Mouse (Mus musculus) neural tube, embryonic 13.5 days (tissue): ENCODE data around the gene C1qtnf7. TPM values are rescaled to one million over a fixed set of nuclear protein-coding genes. Genes with fewer than 3 reads are reported as not detected.

ENCODE experiments used
- ATAC-seq: fragments of 200-750 bp; cut with Nextera tagmentation; 2 replicates; pipeline ENCODE4 v1.8.0; 2017; ENCODE audit warnings: low read depth, mild to moderate bottlenecking, moderate TSS enrichment, moderate library complexity
- H3K27ac ChIP-seq: fragments of 300-500 bp; sonication (generic); replicated peaks from 2 replicates; pipeline ENCODE4 v1.5.1; 2015; ENCODE audit warnings: moderate library complexity, mild to moderate bottlenecking, inconsistent platforms
- H3K27me3 ChIP-seq: fragments of 300-500 bp; sonication (generic); 2 replicates; pipeline ENCODE4 v1.6.1; 2015; ENCODE audit warnings: mild to moderate bottlenecking, inconsistent platforms
- H3K36me3 ChIP-seq: fragments of 300-500 bp; sonication (generic); 2 replicates; pipeline ENCODE4 v1.6.1; 2015; ENCODE audit warnings: mild to moderate bottlenecking, inconsistent platforms
- H3K4me1 ChIP-seq: fragments of 300-500 bp; sonication (generic); replicated peaks from 2 replicates; pipeline ENCODE4 v1.6.1; 2015; ENCODE audit warnings: inconsistent platforms
- H3K4me2 ChIP-seq: fragments of 300-500 bp; sonication (generic); 2 replicates; pipeline ENCODE4 v1.6.1; 2015; ENCODE audit warnings: inconsistent platforms, mild to moderate bottlenecking, moderate library complexity
- H3K4me3 ChIP-seq: fragments of 300-500 bp; sonication (generic); 2 replicates; pipeline ENCODE4 v1.5.1; 2015; ENCODE audit warnings: mild to moderate bottlenecking, inconsistent platforms
- H3K9ac ChIP-seq: fragments of 300-500 bp; sonication (generic); 2 replicates; pipeline ENCODE4 v1.6.1; 2015; ENCODE audit warnings: moderate library complexity, mild to moderate bottlenecking, inconsistent platforms
- H3K9me3 ChIP-seq: fragments of 300-500 bp; sonication (generic); 2 replicates; pipeline ENCODE4 v1.6.1; 2016; ENCODE audit warnings: inconsistent platforms
- WGBS: fragments of 180-500 bp; shearing (Covaris S2); methylation state at CpG from one replicate; pipeline ENCODE4 v1.1.7; 2015; 5-methylcytosine and 5-hydroxymethylcytosine counted together
- polyA plus RNA-seq: library from polyadenylated mRNA; unstranded; fragments of >200 nt; fragmentation: Nextera tagmentation; extraction: Ambion mirVana; gene quantifications from 2 replicates; pipeline ENCODE4 v1.2.1, GENCODE M21; 2015

C1qtnf7 gene
- polyA plus RNA-seq, 1 experiment from 2014 or later: 1.2 TPM

GRCm38 (mm10) chr5:43542246-43542845, 27.0 kb downstream of the C1qtnf7 start:
- Histone ChIP-seq H3K27me3 (no peaks in the 10 kb centered on the region), H3K4me1 (no peaks in the 10 kb centered on the region), H3K36me3 (no peaks in the 10 kb centered on the region), H3K9ac (no peak overlapping the region), H3K9me3 (peaks cover 8% of the 10 kb centered on the region; the same call in 1 of the 2 replicates), H3K27ac (no peak overlapping the region), H3K4me3 (no peak overlapping the region), H3K4me2 (no peak overlapping the region)
- 70% methylated on average over 7 of the region's 7 CpGs for WGBS
- ATAC-seq: no peak

DNA sequence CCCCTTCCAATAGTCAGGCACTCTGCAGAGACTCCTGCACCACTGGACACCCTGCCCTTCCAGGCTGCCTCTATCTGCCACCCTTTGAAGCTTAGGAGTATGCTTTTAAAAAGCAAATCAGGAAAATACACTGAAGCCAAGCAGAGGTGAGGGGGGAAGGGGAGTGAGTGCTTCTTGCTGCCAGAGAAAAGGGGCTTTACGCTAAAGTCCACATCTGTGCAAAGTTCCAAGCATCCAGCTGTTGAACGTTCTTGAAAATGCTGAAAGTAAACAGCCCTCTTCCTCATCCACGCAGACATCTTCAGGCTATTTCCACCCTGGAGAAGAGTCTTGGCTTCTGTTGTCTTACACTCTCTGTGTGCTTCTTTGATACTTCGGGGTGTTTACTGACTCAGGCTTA, 34.6 kb downstream of the C1qtnf7 start:
- H3K36me3 ChIP-seq: no peaks in the 10 kb centered on the region
- H3K27me3 ChIP-seq: no peaks in the 10 kb centered on the region
- no peak overlapping the region for H3K9ac ChIP-seq
- no peaks in the 10 kb centered on the region for H3K9me3 ChIP-seq
- H3K4me1 ChIP-seq: peaks cover 4% of the 10 kb centered on the region; the same call in 1 of the 2 replicates
- H3K4me2 ChIP-seq: no peak overlapping the region
- H3K27ac ChIP-seq: no peak overlapping the region
- 69% methylated on average over 4 of the region's 4 CpGs for WGBS
- ATAC-seq: no peak
- H3K4me3 ChIP-seq: no peak overlapping the region

DNA sequence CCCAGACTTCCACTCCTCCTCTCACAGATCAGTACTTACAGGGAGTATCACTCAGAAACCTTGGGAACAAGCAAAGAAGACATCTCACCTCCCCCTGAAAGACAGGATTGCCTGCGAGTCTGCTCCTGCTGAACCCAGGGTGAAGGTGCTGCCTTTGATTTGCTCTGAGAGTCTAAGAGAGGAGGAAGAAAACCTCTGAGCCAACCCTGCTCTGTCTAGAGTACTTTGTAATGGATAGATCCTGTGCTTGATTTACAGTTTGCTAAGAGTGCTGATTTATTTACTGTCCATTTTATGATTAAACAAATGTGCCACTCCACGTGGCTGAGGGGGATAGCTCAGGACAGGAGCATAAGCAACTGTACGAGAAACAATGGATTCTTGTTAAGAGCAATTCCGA, 35.1 kb downstream of the C1qtnf7 start:
- no peak for ATAC-seq
- no peak overlapping the region for H3K27ac ChIP-seq
- H3K9me3 ChIP-seq: no peaks in the 10 kb centered on the region
- no peak overlapping the region for H3K9ac ChIP-seq
- H3K27me3 ChIP-seq: no peaks in the 10 kb centered on the region
- H3K4me2 ChIP-seq: no peak overlapping the region
- 46% methylated on average over 4 of the region's 4 CpGs for WGBS
- no peak overlapping the region for H3K4me3 ChIP-seq
- peaks cover 8% of the 10 kb centered on the region; the same call in 1 of the 2 replicates for H3K4me1 ChIP-seq
- H3K36me3 ChIP-seq: no peaks in the 10 kb centered on the region

- ATAC-seq: no peak
- Histone ChIP-seq H3K36me3 (no peaks in the 10 kb centered on the region), H3K4me3 (no peak overlapping the region), H3K4me2 (no peak overlapping the region), H3K9me3 (no peaks in the 10 kb centered on the region), H3K27me3 (no peaks in the 10 kb centered on the region), H3K4me1 (peaks cover 10% of the 10 kb centered on the region; the same call in 1 of the 2 replicates), H3K9ac (no peak overlapping the region), H3K27ac (no peak overlapping the region; the same call in 1 of the 2 replicates)
- 12% methylated on average over 2 of the region's 2 CpGs for WGBS
These were observed 39.5 kb downstream of the C1qtnf7 start for GRCm38 (mm10) chr5:43554871-43555270.

GRCm38 (mm10) chr5:43555406-43555805, 40.1 kb downstream of the C1qtnf7 start:
- ATAC-seq: no peak
- H3K9me3 ChIP-seq: no peaks in the 10 kb centered on the region
- WGBS: 60% methylated on average over 6 of the region's 6 CpGs

GRCm38 (mm10) chr5:43557436-43557835, 42.1 kb downstream of the C1qtnf7 start:
- no peak overlapping the region for H3K4me2 ChIP-seq
- H3K36me3 ChIP-seq: no peaks in the 10 kb centered on the region
- no peak for ATAC-seq
- H3K4me3 ChIP-seq: no peak overlapping the region
- no peak overlapping the region for H3K9ac ChIP-seq
- no peaks in the 10 kb centered on the region for H3K27me3 ChIP-seq
- WGBS: 66% methylated on average over 5 of the region's 5 CpGs
- H3K9me3 ChIP-seq: no peaks in the 10 kb centered on the region
- no peak overlapping the region for H3K27ac ChIP-seq
- H3K4me1 ChIP-seq: peaks cover 10% of the 10 kb centered on the region; the same call in 1 of the 2 replicates

More at GRCm38 (mm10) chr5:43555406-43555805, 40.1 kb downstream of the C1qtnf7 start:
- Histone ChIP-seq H3K27ac (no peak overlapping the region), H3K27me3 (no peaks in the 10 kb centered on the region), H3K4me3 (no peak overlapping the region), H3K9ac (no peak overlapping the region), H3K36me3 (no peaks in the 10 kb centered on the region), H3K4me2 (no peak overlapping the region), H3K4me1 (peaks cover 10% of the 10 kb centered on the region; the same call in 1 of the 2 replicates)

GRCm38 (mm10) chr5:43561639-43562252, 46.4 kb downstream of the C1qtnf7 start:
- Histone ChIP-seq H3K4me2 (no peak overlapping the region), H3K4me1 (no peaks in the 10 kb centered on the region), H3K36me3 (no peaks in the 10 kb centered on the region), H3K27me3 (no peaks in the 10 kb centered on the region), H3K9ac (no peak overlapping the region), H3K4me3 (no peak overlapping the region), H3K27ac (no peak overlapping the region), H3K9me3 (no peaks in the 10 kb centered on the region)
- WGBS: 68% methylated on average over 2 of the region's 2 CpGs
- ATAC-seq: no peak

DNA sequence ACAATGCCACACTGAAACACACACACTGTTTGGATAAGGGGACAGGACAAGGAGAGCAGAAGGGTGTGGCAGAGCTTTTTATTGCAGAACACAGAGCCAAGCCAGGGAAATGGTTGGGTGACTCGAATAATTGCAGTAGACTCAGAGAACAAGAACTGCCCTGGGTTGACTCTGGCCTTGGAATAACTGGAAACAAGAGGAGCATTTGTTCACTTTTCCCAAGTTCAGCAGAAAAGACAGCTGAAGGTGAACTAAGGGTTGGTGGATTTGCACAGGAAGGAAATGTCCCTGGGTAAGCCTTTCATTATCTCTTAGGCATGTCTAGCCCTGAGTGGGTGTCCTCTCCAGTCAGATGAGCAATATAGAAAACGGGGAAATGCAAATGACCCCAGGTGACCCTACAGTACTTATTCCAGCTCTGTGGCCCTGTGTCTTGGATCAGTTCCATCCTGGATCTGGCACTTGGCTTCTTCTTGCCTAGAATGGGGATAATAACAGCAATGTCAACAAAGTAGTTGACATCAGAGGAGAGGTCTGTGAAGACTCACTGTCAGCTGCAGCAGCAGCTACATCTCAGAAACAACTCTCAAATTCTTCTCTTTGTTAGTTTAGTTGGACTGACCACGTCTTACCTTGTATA, 54.5 kb downstream of the C1qtnf7 start:
- Histone ChIP-seq H3K9ac (no peak overlapping the region), H3K9me3 (no peaks in the 10 kb centered on the region), H3K4me1 (no peaks in the 10 kb centered on the region), H3K36me3 (no peaks in the 10 kb centered on the region), H3K27ac (no peak overlapping the region), H3K27me3 (no peaks in the 10 kb centered on the region), H3K4me2 (no peak overlapping the region), H3K4me3 (no peak overlapping the region)
- no peak for ATAC-seq
- WGBS: 79% methylated on average over 3 of the region's 3 CpGs

- Histone ChIP-seq H3K36me3 (no peaks in the 10 kb centered on the region), H3K4me2 (no peak overlapping the region), H3K27ac (no peak overlapping the region), H3K9me3 (no peaks in the 10 kb centered on the region), H3K27me3 (no peaks in the 10 kb centered on the region), H3K4me3 (no peak overlapping the region), H3K9ac (no peak overlapping the region), H3K4me1 (no peaks in the 10 kb centered on the region)
- no peak for ATAC-seq
- WGBS: 45% methylated on average over 2 of the region's 2 CpGs
These were observed 67.5 kb downstream of the C1qtnf7 start for GRCm38 (mm10) chr5:43582876-43583275.

DNA sequence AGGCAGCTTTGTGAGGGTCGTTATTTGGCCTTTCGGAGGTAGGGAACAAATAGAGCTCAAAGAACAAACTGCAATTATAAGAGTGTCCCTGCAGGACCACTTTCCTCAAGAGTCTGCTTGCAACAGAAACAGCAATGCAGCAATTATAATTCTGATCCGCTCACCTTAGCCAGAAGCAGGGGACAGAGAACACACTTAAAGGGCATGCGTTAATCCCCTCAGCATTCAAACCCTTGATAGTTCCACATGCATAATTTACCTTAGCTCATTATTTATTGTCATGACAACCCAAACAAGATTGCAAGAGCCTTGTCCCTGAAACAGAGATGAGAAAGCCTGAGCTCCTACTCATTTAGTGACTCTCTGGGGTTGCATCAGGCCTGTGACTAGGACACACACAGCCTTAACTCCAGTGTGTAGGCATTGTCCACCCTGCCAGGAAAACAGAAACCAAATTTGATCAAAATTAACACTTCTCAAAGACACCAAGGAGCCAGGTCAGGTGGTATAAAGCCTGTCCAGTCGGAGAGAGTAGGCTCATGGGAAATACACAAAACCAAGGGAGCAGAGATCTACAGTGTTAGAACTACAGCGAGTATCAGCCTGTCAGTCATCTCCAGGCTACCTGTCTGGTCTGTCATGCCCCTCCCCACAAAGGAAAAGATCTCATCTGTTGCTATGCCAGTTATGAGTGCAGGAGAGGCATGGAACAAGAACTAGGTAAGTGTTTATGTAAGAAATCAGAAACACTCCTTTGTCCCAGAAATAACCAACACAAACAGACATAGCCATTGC, 68.2 kb downstream of the C1qtnf7 start:
- no peak overlapping the region for H3K4me3 ChIP-seq
- WGBS: 81% methylated on average over 6 of the region's 6 CpGs
- H3K9me3 ChIP-seq: no peaks in the 10 kb centered on the region
- no peaks in the 10 kb centered on the region for H3K36me3 ChIP-seq
- no peak overlapping the region for H3K9ac ChIP-seq
- no peaks in the 10 kb centered on the region for H3K4me1 ChIP-seq
- no peak overlapping the region for H3K27ac ChIP-seq
- no peak overlapping the region for H3K4me2 ChIP-seq
- no peak for ATAC-seq
- no peaks in the 10 kb centered on the region for H3K27me3 ChIP-seq

- Histone ChIP-seq H3K36me3 (no peaks in the 10 kb centered on the region), H3K4me1 (no peaks in the 10 kb centered on the region), H3K27me3 (no peaks in the 10 kb centered on the region), H3K4me2 (no peak overlapping the region), H3K9me3 (no peaks in the 10 kb centered on the region), H3K27ac (no peak overlapping the region), H3K4me3 (no peak overlapping the region), H3K9ac (no peak overlapping the region)
- 56% methylated on average over 1 of the region's 1 CpGs for WGBS
- no peak for ATAC-seq
These were observed 69.1 kb downstream of the C1qtnf7 start for GRCm38 (mm10) chr5:43584464-43584863.
